Mouse (Mus musculus) forebrain, embryonic 16.5 days (tissue): ENCODE measurements at regions not wholly inside any gene's neighbourhood (a gene's known extent, or its start where the extent isn't known, plus 50 kb on each side); places are given as distances from the start of the nearest gene placed in this dataset.

Experiments
- ATAC-seq: fragments of 200-750 bp; cut with Nextera tagmentation; 2 replicates; pipeline ENCODE4 v1.8.0; 2017; ENCODE audit warnings: mild to moderate bottlenecking, moderate library complexity
- H3K27ac ChIP-seq: fragments of 300-500 bp; sonication (generic); 2 replicates; pipeline ENCODE4 v1.5.1; 2014; ENCODE audit warnings: low read length, control low read depth
- H3K27me3 ChIP-seq: fragments of 300-500 bp; sonication (generic); replicated peaks from 2 replicates; pipeline ENCODE4 v1.6.1; 2014; ENCODE audit warnings: low read length; ENCODE audit not compliant: control insufficient read depth, insufficient read depth
- H3K36me3 ChIP-seq: fragments of 300-500 bp; sonication (generic); 2 replicates; pipeline ENCODE4 v1.6.1; 2014; ENCODE audit not compliant: control insufficient read depth, insufficient read depth
- H3K4me1 ChIP-seq: fragments of 300-500 bp; sonication (generic); replicated peaks from 2 replicates; pipeline ENCODE4 v1.6.1; 2014; ENCODE audit warnings: low read length; ENCODE audit not compliant: control insufficient read depth, insufficient read depth
- H3K4me2 ChIP-seq: fragments of 300-500 bp; sonication (generic); 2 replicates; pipeline ENCODE4 v1.6.1; 2014; ENCODE audit warnings: mild to moderate bottlenecking, low read length, control low read depth
- H3K4me3 ChIP-seq: fragments of 300-500 bp; sonication (generic); replicated peaks from 2 replicates; pipeline ENCODE4 v1.5.1; 2014; ENCODE audit warnings: mild to moderate bottlenecking, low read length, control low read depth
- H3K9ac ChIP-seq: fragments of 300-500 bp; sonication (generic); replicated peaks from 2 replicates; pipeline ENCODE4 v1.6.1; 2014; ENCODE audit warnings: low read depth, low read length, control low read depth
- H3K9me3 ChIP-seq: fragments of 300-500 bp; sonication (generic); 2 replicates; pipeline ENCODE4 v1.6.1; 2016; ENCODE audit warnings: low read length; ENCODE audit not compliant: control insufficient read depth
- WGBS: fragments of 180-500 bp; shearing (Covaris S2); extraction: QIAGEN DNeasy Blood & Tissue Kit; methylation state at CpG from one replicate; pipeline ENCODE4 v1.1.7; 2014; 5-methylcytosine and 5-hydroxymethylcytosine counted together

DNA sequence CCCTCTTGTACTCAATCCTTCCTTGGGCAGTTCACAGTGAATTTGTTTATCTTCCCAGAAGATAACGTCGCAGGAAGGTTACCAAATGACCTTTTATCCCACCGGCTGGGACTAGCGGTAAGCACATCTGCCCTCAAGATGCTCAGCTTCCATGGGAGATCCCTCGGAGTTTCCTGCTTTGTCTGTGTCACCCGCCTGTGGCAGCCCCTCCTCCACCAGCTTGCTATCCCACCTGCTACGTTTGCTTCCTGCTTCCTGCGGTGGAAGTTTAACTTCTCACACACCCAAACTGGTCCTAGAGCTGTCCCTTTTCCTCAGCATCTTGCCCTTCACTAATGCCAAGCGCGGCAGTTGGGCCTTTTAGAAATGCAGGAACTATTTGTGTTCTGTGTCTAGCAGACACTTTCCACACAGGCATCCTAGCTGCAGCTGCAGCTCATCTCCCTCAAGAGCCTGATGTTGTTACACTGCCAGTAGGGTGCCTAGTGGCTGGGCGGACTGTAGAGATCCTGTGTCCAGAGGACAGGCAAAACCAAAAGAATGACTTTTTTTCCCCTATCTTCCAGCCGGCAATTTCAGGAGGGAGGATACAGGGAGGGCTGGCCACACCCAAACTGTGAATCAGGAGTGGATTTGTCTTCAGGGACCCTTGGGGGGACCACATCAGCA is 98.7 kb downstream of the Tmem17 start:
- H3K27ac ChIP-seq: no peak overlapping the region
- no peak overlapping the region for H3K4me3 ChIP-seq
- 0 out of 2 replicates have a peak, but pooled peaks have one; percentile 45 for ATAC-seq
- H3K4me2 ChIP-seq: no peak overlapping the region
- H3K36me3 ChIP-seq: no peaks in the 10 kb centered on the region
- WGBS: 10% methylated on average over 12 of the region's 12 CpGs
- peaks cover 9% of the 10 kb centered on the region for H3K4me1 ChIP-seq
- no peak overlapping the region for H3K9ac ChIP-seq
- H3K27me3 ChIP-seq: no peaks in the 10 kb centered on the region
- H3K9me3 ChIP-seq: no peaks in the 10 kb centered on the region

- 42% methylated on average over 6 of the region's 6 CpGs for WGBS
- no peaks in the 10 kb centered on the region for H3K36me3 ChIP-seq
- ATAC-seq: no peak
- H3K4me1 ChIP-seq: peaks cover 9% of the 10 kb centered on the region
- H3K27me3 ChIP-seq: no peaks in the 10 kb centered on the region
- no peak overlapping the region for H3K4me3 ChIP-seq
- no peak overlapping the region for H3K9ac ChIP-seq
- no peak overlapping the region for H3K27ac ChIP-seq
- H3K9me3 ChIP-seq: no peaks in the 10 kb centered on the region
- no peak overlapping the region for H3K4me2 ChIP-seq
Observed at GRCm38 (mm10) chr11:22611102-22611869, 99.4 kb downstream of the Tmem17 start.

DNA sequence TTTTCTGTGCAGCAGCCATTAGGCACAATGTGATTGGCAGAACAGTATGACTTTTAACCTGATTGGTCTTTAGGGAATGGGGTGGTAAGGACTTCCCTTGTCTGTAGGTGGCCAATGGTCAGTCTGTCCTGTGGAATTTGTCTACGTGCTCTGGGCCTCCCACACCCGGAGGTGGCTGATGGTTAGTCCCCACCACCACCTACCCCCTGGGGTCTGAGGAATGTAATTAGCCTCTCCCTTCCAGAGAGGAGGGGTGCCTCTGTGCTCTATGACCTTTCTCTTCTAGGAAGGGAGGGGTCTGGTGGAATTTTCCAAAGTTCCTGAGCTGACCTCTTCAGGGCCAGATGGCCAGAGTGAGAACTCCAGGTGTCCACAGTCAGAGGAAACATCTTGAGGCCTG is 101.6 kb downstream of the Tmem17 start:
- no peaks in the 10 kb centered on the region for H3K27me3 ChIP-seq
- 74% methylated on average over 2 of the region's 2 CpGs for WGBS
- H3K4me1 ChIP-seq: peaks cover 14% of the 10 kb centered on the region
- no peaks in the 10 kb centered on the region for H3K36me3 ChIP-seq
- no peak overlapping the region for H3K9ac ChIP-seq
- no peak overlapping the region for H3K4me3 ChIP-seq
- no peak for ATAC-seq
- no peak overlapping the region for H3K4me2 ChIP-seq
- H3K27ac ChIP-seq: no peak overlapping the region
- H3K9me3 ChIP-seq: no peaks in the 10 kb centered on the region

DNA sequence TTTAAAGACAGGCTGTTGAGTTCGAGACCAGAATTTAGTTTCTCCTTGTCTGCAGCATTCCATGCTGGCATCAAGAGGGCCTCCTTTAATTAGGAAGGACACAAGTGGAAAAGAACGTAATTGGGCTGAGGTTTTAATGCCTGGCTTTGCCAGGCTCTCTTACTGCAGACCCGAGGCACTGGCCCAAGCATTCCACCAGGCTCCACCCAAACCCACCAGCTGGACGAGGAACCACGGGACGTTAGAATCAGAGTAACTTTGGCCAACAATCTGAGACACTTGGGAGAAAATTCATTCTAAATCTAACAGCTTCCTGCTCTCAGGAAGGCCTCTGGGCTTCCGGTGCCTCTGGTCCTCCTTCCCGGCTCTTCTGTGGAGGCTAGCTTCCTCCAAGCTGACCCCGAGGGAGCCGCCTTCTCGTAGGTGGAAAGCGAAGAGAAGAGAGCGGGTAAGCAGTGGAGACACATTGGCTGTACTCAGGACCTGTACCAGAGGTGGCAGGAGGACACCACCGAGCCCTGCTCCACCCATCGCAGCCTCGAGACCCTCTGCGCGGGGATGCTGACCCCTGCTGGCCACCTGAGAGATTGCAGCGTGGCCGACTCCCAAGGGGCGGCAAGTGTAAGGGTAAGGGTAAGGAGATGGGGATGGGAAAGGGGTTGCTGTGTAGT is 105.5 kb downstream of the Tmem17 start:
- ATAC-seq: peak; percentile 93
- peak overlapping the region; percentile 62 for H3K9ac ChIP-seq
- H3K4me1 ChIP-seq: peaks cover 5% of the 10 kb centered on the region
- no peaks in the 10 kb centered on the region for H3K36me3 ChIP-seq
- peak overlapping the region; percentile 73 for H3K4me2 ChIP-seq
- WGBS: 6% methylated on average over 21 of the region's 21 CpGs
- H3K27ac ChIP-seq: no peak overlapping the region
- H3K27me3 ChIP-seq: no peaks in the 10 kb centered on the region
- H3K9me3 ChIP-seq: no peaks in the 10 kb centered on the region
- H3K4me3 ChIP-seq: peak overlapping the region; percentile 42

- Histone ChIP-seq H3K4me1 (peaks cover 5% of the 10 kb centered on the region), H3K27me3 (no peaks in the 10 kb centered on the region), H3K4me3 (no peak overlapping the region), H3K9me3 (no peaks in the 10 kb centered on the region), H3K4me2 (no peak overlapping the region), H3K36me3 (no peaks in the 10 kb centered on the region), H3K27ac (no peak overlapping the region), H3K9ac (no peak overlapping the region)
- WGBS: 74% methylated on average over 8 of the region's 8 CpGs
- ATAC-seq: no peak
Observed at GRCm38 (mm10) chr11:22620912-22621705, 109.2 kb downstream of the Tmem17 start.

- no peak overlapping the region for H3K27ac ChIP-seq
- WGBS: 77% methylated on average over 6 of the region's 6 CpGs
- peaks cover 5% of the 10 kb centered on the region for H3K4me1 ChIP-seq
- H3K27me3 ChIP-seq: no peaks in the 10 kb centered on the region
- H3K36me3 ChIP-seq: no peaks in the 10 kb centered on the region
- H3K9me3 ChIP-seq: no peaks in the 10 kb centered on the region
- H3K4me3 ChIP-seq: no peak overlapping the region
- no peak overlapping the region for H3K4me2 ChIP-seq
- no peak for ATAC-seq
- no peak overlapping the region for H3K9ac ChIP-seq
Observed at GRCm38 (mm10) chr11:22621868-22622267, 110.0 kb downstream of the Tmem17 start.

DNA sequence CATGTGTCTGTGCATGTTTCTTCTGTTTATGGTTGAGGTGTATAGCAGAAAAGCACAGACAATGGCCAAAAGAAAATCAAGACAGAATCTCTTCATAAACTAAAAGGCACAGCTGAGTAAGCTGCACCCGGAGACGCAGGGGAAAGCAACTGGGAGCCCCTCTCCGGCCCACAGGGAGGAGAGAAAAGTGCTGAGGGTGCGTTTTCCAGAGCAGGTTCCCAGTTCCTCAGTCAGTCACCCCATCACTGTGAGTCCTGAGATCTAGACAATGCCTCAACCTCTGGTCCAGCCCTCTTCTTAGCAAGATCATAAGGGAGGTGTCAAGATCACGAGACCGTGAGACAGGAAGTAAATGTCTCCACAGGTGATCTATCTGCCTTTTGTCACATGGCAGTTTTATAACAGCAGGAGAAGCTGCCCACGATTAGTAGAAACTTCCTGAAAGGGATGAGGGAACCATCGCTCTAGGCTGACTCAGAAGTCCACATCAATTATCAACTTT is 110.7 kb downstream of the Tmem17 start:
- 71% methylated on average over 8 of the region's 8 CpGs for WGBS

GRCm38 (mm10) chr11:22626407-22626806 is 114.5 kb downstream of the Tmem17 start:
- Histone ChIP-seq H3K36me3 (no peaks in the 10 kb centered on the region), H3K4me1 (no peaks in the 10 kb centered on the region), H3K4me3 (no peak overlapping the region), H3K9me3 (no peaks in the 10 kb centered on the region), H3K9ac (no peak overlapping the region), H3K4me2 (no peak overlapping the region), H3K27me3 (no peaks in the 10 kb centered on the region), H3K27ac (no peak overlapping the region)
- no peak for ATAC-seq
- 92% methylated on average over 1 of the region's 1 CpGs for WGBS

More for the DNA sequence above, 110.7 kb downstream of the Tmem17 start:
- H3K27ac ChIP-seq: no peak overlapping the region
- no peaks in the 10 kb centered on the region for H3K9me3 ChIP-seq
- no peak overlapping the region for H3K9ac ChIP-seq
- ATAC-seq: no peak
- no peaks in the 10 kb centered on the region for H3K4me1 ChIP-seq
- no peaks in the 10 kb centered on the region for H3K27me3 ChIP-seq
- no peak overlapping the region for H3K4me2 ChIP-seq
- no peak overlapping the region for H3K4me3 ChIP-seq
- H3K36me3 ChIP-seq: no peaks in the 10 kb centered on the region

- Histone ChIP-seq H3K4me1 (peaks cover 3% of the 10 kb centered on the region), H3K27me3 (no peaks in the 10 kb centered on the region), H3K4me2 (no peak overlapping the region), H3K9ac (no peak overlapping the region), H3K27ac (no peak overlapping the region), H3K9me3 (no peaks in the 10 kb centered on the region), H3K4me3 (no peak overlapping the region), H3K36me3 (no peaks in the 10 kb centered on the region)
- 85% methylated on average over 5 of the region's 5 CpGs for WGBS
- ATAC-seq: no peak
Observed at GRCm38 (mm10) chr11:22628497-22628896, 116.6 kb downstream of the Tmem17 start.
